Mouse (Mus musculus) MEL (cell line): ENCODE results near the gene Maged1. TPM values are rescaled to one million over a fixed set of nuclear protein-coding genes. Genes with fewer than 3 reads are reported as not detected.

Source experiments
- DNase-seq: peaks from one replicate; pipeline ENCODE4 v3.0.0; 2011; ENCODE audit warnings: low read depth, low spot score
- H3K27ac ChIP-seq: 2 replicates; pipeline ENCODE4 v1.5.1; 2012; ENCODE audit warnings: low read depth, mild to moderate bottlenecking, control low read depth, low read length, moderate library complexity; ENCODE audit not compliant: control insufficient read depth
- H3K27me3 ChIP-seq, 2 experiments: fragments of 150-350 bp in 1 of 2; sonication (generic) in 1 of 2; 2 replicates each; pipeline ENCODE4 v1.6.1; 2012; ENCODE audit warnings: low read length in 2 of 2, mild to moderate bottlenecking in 2 of 2, improper control_type of control experiment in 1 of 2, moderate library complexity in 1 of 2; ENCODE audit not compliant: insufficient read depth in 2 of 2, control insufficient read depth in 1 of 2
- H3K36me3 ChIP-seq, 2 experiments: 2 replicates each; pipeline ENCODE4 v1.6.1; 2012 to 2014; ENCODE audit warnings: low read length in 2 of 2, improper control_type of control experiment in 1 of 2, inconsistent platforms in 1 of 2, mild to moderate bottlenecking in 1 of 2; ENCODE audit not compliant: insufficient read depth in 2 of 2, control insufficient read depth in 1 of 2
- H3K4me1 ChIP-seq, 2 experiments: fragments of 150-350 bp in 1 of 2; sonication (generic) in 1 of 2; 2 replicates each; pipeline ENCODE4 v1.6.1; 2012; ENCODE audit warnings: low read length in 2 of 2, improper control_type of control experiment in 1 of 2, mild to moderate bottlenecking in 1 of 2; ENCODE audit not compliant: insufficient read depth in 2 of 2, control insufficient read depth in 1 of 2
- H3K4me3 ChIP-seq, 2 experiments: fragments of 150-350 bp in 1 of 2; sonication (generic) in 1 of 2; 2 replicates each; pipeline ENCODE4 v1.5.1; 2012; ENCODE audit warnings: low read depth in 2 of 2, low read length in 2 of 2, mild to moderate bottlenecking in 2 of 2, moderate library complexity in 2 of 2, control low read depth in 1 of 2, improper control_type of control experiment in 1 of 2; ENCODE audit not compliant: control insufficient read depth in 1 of 2, insufficient read depth in 1 of 2
- H3K79me2 ChIP-seq: 2 replicates; pipeline ENCODE4 v1.6.1; 2012; ENCODE audit warnings: mild to moderate bottlenecking, low read length, moderate library complexity; ENCODE audit not compliant: control insufficient read depth, poor library complexity, insufficient read depth
- H3K9ac ChIP-seq: 2 replicates; pipeline ENCODE4 v1.6.1; 2012; ENCODE audit warnings: low read depth, mild to moderate bottlenecking, control low read depth, low read length, moderate library complexity; ENCODE audit not compliant: control insufficient read depth, poor library complexity, severe bottlenecking
- H3K9me3 ChIP-seq: fragments of 150-350 bp; sonication (generic); replicated peaks from 2 replicates; pipeline ENCODE4 v1.6.1; 2012; ENCODE audit warnings: mild to moderate bottlenecking, low read length, improper control_type of control experiment, moderate library complexity; ENCODE audit not compliant: insufficient read depth
- BHLHE40 ChIP-seq: IDR thresholded peaks from 2 replicates; pipeline ENCODE4 v1.6.1; 2012; ENCODE audit warnings: low read depth, mild to moderate bottlenecking, inconsistent platforms, low read length, improper control_type of control experiment, borderline replicate concordance
- CHD1 ChIP-seq: IDR thresholded peaks from 2 replicates; pipeline ENCODE4 v1.6.1; 2012; ENCODE audit warnings: low read depth, mild to moderate bottlenecking, inconsistent platforms, low read length, improper control_type of control experiment
- CHD2 ChIP-seq: IDR thresholded peaks from 2 replicates; pipeline ENCODE4 v1.6.1; 2011; ENCODE audit warnings: low read length, improper control_type of control experiment
- CTCF ChIP-seq, 3 experiments: IDR thresholded peaks in 2 of 3; conservative IDR thresholded peaks in 1 of 3; 2 replicates each; pipeline ENCODE4 v1.5.1; 2011 to 2012; ENCODE audit warnings: low read length in 3 of 3, low read depth in 2 of 3, mild to moderate bottlenecking in 2 of 3, improper control_type of control experiment in 1 of 3, inconsistent platforms in 1 of 3, mixed read lengths in 1 of 3, moderate library complexity in 1 of 3; ENCODE audit not compliant: control insufficient read depth in 1 of 3, insufficient read depth in 1 of 3, poor library complexity in 1 of 3, severe bottlenecking in 1 of 3
- ELF1 ChIP-seq: IDR thresholded peaks from 2 replicates; pipeline ENCODE4 v1.6.1; 2014; ENCODE audit warnings: low read depth, mild to moderate bottlenecking, inconsistent platforms, low read length, improper control_type of control experiment, moderate library complexity
- ETS1 ChIP-seq: IDR thresholded peaks from 2 replicates; pipeline ENCODE4 v1.6.1; 2012; ENCODE audit warnings: low read depth, mild to moderate bottlenecking, inconsistent platforms, low read length, improper control_type of control experiment, moderate library complexity
- GABPA ChIP-seq: IDR thresholded peaks from 2 replicates; pipeline ENCODE4 v1.6.1; 2012; ENCODE audit warnings: low read depth, mild to moderate bottlenecking, inconsistent platforms, low read length, improper control_type of control experiment, moderate library complexity
- HCFC1 ChIP-seq: IDR thresholded peaks from 2 replicates; pipeline ENCODE4 v1.6.1; 2012; ENCODE audit warnings: low read depth, mild to moderate bottlenecking, inconsistent platforms, low read length, improper control_type of control experiment, moderate library complexity
- JUND ChIP-seq: IDR thresholded peaks from 2 replicates; pipeline ENCODE4 v1.6.1; 2011; ENCODE audit warnings: low read depth, mild to moderate bottlenecking, improper control_type of control experiment, low read length
- MXI1 ChIP-seq: IDR thresholded peaks from 2 replicates; pipeline ENCODE4 v1.6.1; 2011; ENCODE audit warnings: mild to moderate bottlenecking, low read depth, low read length, improper control_type of control experiment
- MYC ChIP-seq: IDR thresholded peaks from 2 replicates; pipeline ENCODE4 v1.6.1; 2011; ENCODE audit warnings: low read depth, mild to moderate bottlenecking, low read length, improper control_type of control experiment, moderate library complexity
- NELFE ChIP-seq: IDR thresholded peaks from 2 replicates; pipeline ENCODE4 v1.6.1; 2011; ENCODE audit warnings: low read depth, low read length, improper control_type of control experiment
- POLR2AphosphoS2 ChIP-seq: IDR thresholded peaks from 2 replicates; pipeline ENCODE4 v1.6.1; 2011; ENCODE audit warnings: low read length, improper control_type of control experiment
- POLR2AphosphoS5 ChIP-seq: IDR thresholded peaks from 2 replicates; pipeline ENCODE4 v1.6.1; 2012; ENCODE audit warnings: low read depth, borderline replicate concordance, mild to moderate bottlenecking, inconsistent platforms, low read length, moderate library complexity, mixed read lengths
- SIN3A ChIP-seq: IDR thresholded peaks from 2 replicates; pipeline ENCODE4 v1.6.1; 2012; ENCODE audit warnings: low read length, improper control_type of control experiment, inconsistent platforms
- SMC3 ChIP-seq: IDR thresholded peaks from 2 replicates; pipeline ENCODE4 v1.6.1; 2011; ENCODE audit warnings: low read depth, low read length, improper control_type of control experiment
- TCF12 ChIP-seq: IDR thresholded peaks from 2 replicates; pipeline ENCODE4 v1.6.1; 2014; ENCODE audit warnings: low read depth, mild to moderate bottlenecking, inconsistent platforms, low read length, improper control_type of control experiment, moderate library complexity
- ZC3H11A ChIP-seq: IDR thresholded peaks from 2 replicates; pipeline ENCODE4 v1.6.1; 2012; ENCODE audit warnings: low read depth, mild to moderate bottlenecking, inconsistent platforms, low read length, improper control_type of control experiment
- ZKSCAN1 ChIP-seq: IDR thresholded peaks from 2 replicates; pipeline ENCODE4 v1.6.1; 2012; ENCODE audit warnings: low read depth, mild to moderate bottlenecking, inconsistent platforms, low read length, improper control_type of control experiment, moderate library complexity
- polyA plus RNA-seq, 2 experiments: library from polyadenylated mRNA; stranded (reverse) in 1 of 2; unstranded in 1 of 2; fragments of >175 nt in 1 of 2; fragments of >200 nt in 1 of 2; gene quantifications; 2 replicates each; pipeline versions ENCODE4 v1.2.1 to v1.2.4; 2012; ENCODE audit warnings: low replicate concordance in 2 of 2, low read depth in 1 of 2; ENCODE audit not compliant: insufficient read length in 2 of 2, insufficient read depth in 1 of 2, missing spikeins in 1 of 2
- total RNA-seq: library from RNA; depleted of rRNA; stranded (reverse); fragments of 300-350 nt; gene quantifications from 2 replicates; pipeline ENCODE4 v1.2.3, GENCODE M21; 2012

Gene Maged1
- total and polyA plus RNA-seq, 3 experiments, result 12.1 to 30.4 TPM; not detected in 1

GRCm38 (mm10) chrX:94541206-94541605 lies 737 bp downstream of the Maged1 start (continued):
- TF ChIP-seq POLR2AphosphoS5 (no peak), ETS1 (no peak), CTCF (IDR thresholded peaks at IDR 0.05 in 2 of 3, conservative IDR thresholded peaks at IDR 0.05 in 1 of 3; ENCODE audit: control insufficient read depth in 1 of 3, insufficient read depth in 1 of 3, low read depth in 2 of 3, low read length in 3 of 3, poor library complexity in 1 of 3, severe bottlenecking in 1 of 3) (no peak), MYC (no peak), JUND (no peak), HCFC1 (no peak)

DNA sequence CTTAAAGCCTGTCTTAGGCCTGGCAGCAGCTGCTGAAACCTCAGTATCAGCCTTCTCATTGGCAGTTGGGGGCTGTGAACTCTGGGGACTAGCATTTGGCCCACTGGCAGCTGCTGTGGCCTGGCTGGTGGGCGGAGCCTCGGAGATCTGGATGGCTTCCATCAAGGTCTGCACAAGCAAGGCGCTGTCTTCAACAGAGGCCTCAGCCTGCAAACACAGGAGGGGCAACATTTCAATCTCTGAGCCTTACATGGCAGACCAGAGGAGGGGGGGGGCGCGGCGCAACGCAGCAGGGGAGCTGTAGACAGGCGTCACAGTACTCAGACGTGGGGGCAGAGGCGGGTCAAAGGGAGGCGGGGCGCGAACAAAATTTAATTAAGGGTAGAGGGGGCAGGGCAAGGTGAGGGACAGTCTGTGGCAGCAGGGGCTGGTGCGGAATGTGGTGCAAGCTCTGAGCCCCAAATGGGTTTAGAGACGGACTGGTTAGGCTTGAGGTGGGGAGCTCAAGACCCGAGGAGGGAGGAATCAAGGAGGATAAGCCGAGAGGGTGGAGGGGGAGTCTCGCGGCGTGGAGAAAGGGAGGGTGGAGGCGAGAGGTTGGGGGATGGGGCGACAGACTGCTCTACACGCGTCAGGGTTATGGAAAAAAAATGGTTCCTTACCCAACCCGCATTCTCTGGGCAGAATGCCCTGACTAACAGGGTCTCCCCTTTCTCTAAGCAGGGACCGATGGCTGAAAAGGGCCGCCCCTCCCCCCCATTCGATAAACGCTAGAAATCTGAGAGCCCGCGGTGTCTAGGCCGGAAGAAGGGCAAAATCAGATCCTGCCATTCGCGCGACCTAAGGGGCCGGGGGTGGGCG lies 1.4 kb downstream of the Maged1 start:
- DNase-seq, result peak; percentile 4
- H3K9me3 ChIP-seq, result no peaks in the 10 kb centered on the region
- H3K27me3 ChIP-seq, result no peaks in the 10 kb centered on the region
- H3K79me2 ChIP-seq, result no peaks in the 10 kb centered on the region
- TF ChIP-seq HCFC1, result no peak
- no peak overlapping the region for H3K9ac ChIP-seq
- no peak overlapping the region for H3K27ac ChIP-seq
- H3K4me3 ChIP-seq, result peak overlapping the region; percentile 70 to 88; a peak in 3 of 4 replicates
- H3K4me1 ChIP-seq, result no peaks in the 10 kb centered on the region; a peak in 1 of 4 replicates
- peaks cover 0 to 2% of the 10 kb centered on the region in 2 experiments; a peak in 2 of 4 replicates for H3K36me3 ChIP-seq

DNA sequence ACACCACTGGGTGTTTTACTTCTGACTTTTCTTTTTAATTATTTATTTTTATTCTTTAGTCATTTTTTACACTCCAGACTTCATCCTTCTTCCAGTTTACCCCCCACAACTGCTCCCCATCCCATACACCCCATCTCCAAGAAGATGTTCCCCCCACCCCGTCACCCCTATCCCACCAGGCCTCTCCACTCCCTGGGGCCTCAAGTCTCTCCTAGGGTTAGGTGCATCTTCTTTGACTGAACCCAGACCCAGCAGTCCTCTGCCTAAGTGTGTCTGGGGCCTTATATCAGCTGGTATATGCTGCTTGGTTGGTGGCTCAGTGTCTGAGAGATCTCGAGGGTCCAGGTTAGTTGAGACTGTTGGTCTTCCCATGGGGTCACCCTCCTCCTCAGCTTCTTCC lies 7.6 kb downstream of the Maged1 start:
- no peak for DNase-seq
- H3K27ac ChIP-seq, result no peak overlapping the region
- H3K27me3 ChIP-seq, result no peaks in the 10 kb centered on the region
- no peaks in the 10 kb centered on the region for H3K4me1 ChIP-seq
- no peaks in the 10 kb centered on the region for H3K36me3 ChIP-seq
- no peaks in the 10 kb centered on the region for H3K79me2 ChIP-seq
- no peaks in the 10 kb centered on the region for H3K9me3 ChIP-seq
- no peak overlapping the region for H3K4me3 ChIP-seq
- H3K9ac ChIP-seq, result no peak overlapping the region
- TF ChIP-seq ZKSCAN1, result no peak
- TF ChIP-seq NELFE, result no peak
- no peak for TF ChIP-seq CHD2
- TF ChIP-seq POLR2AphosphoS2, result no peak
- TF ChIP-seq MXI1, result no peak
- no peak for TF ChIP-seq ZC3H11A
- TF ChIP-seq ETS1, result no peak
- TF ChIP-seq ELF1, result no peak
- no peak for TF ChIP-seq SIN3A
- TF ChIP-seq HCFC1, result no peak
- TF ChIP-seq JUND, result no peak
- TF ChIP-seq SMC3, result no peak
- no peak for TF ChIP-seq BHLHE40
- no peak for TF ChIP-seq CHD1
- no peak for TF ChIP-seq GABPA
- TF ChIP-seq TCF12, result no peak
